Comparison of ENCODE assay signal across 8 mouse cellular contexts in the genomic region with DNA sequence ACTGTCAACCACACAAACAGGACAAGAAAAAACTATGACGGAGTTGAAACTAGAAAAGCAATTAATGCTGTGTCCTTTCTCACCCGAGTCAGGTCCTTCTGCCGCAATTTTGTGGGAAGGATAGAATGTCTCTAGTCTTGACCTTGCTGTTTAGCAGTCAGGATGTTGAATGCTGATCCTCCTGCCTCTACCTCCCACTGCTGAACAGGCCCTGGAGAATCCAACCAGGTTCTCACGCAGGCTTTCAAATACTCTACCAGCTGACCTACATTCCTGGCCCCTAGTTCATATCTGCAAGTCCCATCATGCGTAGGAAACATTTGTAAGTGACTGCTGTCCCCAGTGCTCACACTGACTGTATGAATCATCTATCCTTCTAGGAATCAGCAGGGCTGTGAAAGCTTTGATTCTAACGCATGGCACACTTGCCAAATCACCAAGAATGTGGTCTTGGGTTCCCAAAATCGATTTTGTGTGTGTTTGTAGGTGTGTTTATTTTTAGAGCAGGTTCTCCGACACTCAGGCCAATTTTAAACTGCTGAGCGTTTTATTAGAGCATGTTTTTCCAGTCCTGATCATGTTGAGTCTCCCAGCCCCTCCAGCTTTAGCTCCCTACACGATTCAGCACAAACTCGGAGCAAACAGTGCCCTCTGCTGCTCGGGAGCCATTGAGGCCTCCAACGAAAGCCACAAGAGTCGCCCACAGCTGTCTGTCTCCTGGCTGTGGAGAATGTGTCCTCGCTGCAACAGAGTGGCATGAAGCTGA.
DNase-seq lines count a peak whose midpoint lies in the region.

No protein-coding gene starts in this region.

- peak; percentile 64 for DNase-seq in ovary, postnatal 36 days (ENCODE audit: low spot score)
- no peak for DNase-seq in ovary, adult 18-20 months (ENCODE audit: low spot score)
- peak; percentile 35 for DNase-seq in cerebellum, adult 9-11 months
- peak; percentile 39 to 40 for DNase-seq in frontal cortex, postnatal 25 days (ENCODE audit: low spot score in 2 of 2)
- peak; percentile 50 for DNase-seq in kidney, postnatal 14 days
- peak; percentile 39 to 45 for DNase-seq in lung, adult 18-20 months
- DNase-seq in right cerebral cortex, adult 18-20 months: peak; percentile 69
- DNase-seq in urinary bladder, postnatal 4 days (ENCODE audit: low spot score in 2 of 2): peak; percentile 37 to 65
